In the genomic region with DNA sequence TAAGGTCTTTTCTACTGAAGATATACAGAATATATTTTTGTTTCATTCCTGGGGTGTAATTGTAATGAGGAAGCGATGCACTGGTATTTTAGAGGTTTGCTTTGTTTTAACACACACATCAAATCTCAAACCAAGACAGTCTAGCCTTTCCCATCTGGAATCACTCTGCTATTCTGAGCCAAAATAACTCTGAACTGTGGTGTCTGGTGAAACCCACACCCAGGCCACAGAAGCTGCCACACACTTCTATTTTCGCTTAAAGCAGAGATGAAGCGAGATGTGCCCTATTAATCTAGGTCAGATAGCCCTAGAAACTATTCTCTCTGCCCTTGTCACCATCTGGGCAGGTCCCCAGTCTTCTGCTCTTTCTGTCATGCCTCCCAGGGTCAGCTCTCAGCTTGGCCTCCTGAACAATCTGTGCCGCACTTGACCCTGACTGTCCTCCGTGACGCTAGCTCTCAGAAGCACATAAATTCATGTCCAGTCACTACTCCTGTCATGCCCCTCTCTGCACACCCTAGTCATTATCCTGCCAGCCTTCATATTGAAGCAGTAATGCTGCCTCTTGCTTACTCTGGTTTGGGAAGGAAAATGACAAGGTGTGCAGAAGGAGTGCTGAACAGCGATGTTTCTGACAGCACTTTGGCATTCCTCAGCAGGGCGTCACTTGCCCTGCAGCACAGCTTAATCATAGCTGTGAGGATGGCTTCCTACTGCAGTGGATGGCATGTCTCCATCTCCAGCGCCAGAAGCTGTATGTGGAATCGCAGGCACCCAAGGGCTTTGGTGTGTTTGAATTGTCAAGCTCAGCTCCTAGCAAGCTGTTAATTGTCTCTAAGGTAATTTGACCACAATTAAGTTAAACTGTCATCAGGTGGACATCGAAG, we compare ENCODE assay signal across 10 mouse cellular contexts. TPM values are rescaled to one million over a fixed set of nuclear protein-coding genes. Genes with fewer than 3 reads are reported as not detected.
DNase-seq lines count a peak whose midpoint lies in the region; ATAC-seq and TF ChIP-seq lines count a peak whose summit lies in the region.
"Had no signal": no experiment of that assay in that cellular context is flagged by ENCODE, and none has a peak within 500 bp of the region (broad histone marks: within the 10 kb centered on the region; RNA-seq: fewer than 3 reads in every experiment).

No protein-coding gene starts in this region.

- 0 out of 2 replicates have a peak overlapping the region, but pooled peaks have one; percentile 12 for H3K27ac ChIP-seq in hindbrain, embryonic 15.5 days (replicated peaks)
- H3K27ac ChIP-seq in hindbrain, embryonic 13.5 days = no peak overlapping the region; the same call in 1 of the 2 replicates
- H3K27ac ChIP-seq in embryonic facial prominence, embryonic 12.5 days = 0 out of 2 replicates have a peak overlapping the region, but pooled peaks have one; percentile 31
- no peak overlapping the region for H3K27ac ChIP-seq in lung, postnatal 0 days (ENCODE audit: low read length)
- H3K27ac ChIP-seq: liver, embryonic 12.5 days had no signal

- peak; percentile 43 for DNase-seq in adrenal gland, postnatal 10 days
- DNase-seq in cerebellum, adult 11 months = peak; percentile 41
- DNase-seq in spleen, postnatal 10 days (ENCODE audit: low spot score in 2 of 2) = no peak
- no peak for DNase-seq in lung, postnatal 0 days (ENCODE audit: low spot score)
- DNase-seq: kidney, adult 8-10 months; right cerebral cortex, postnatal 14 days had no signal

- no peaks in the 10 kb centered on the region for H3K27me3 ChIP-seq in hindbrain, embryonic 15.5 days
- H3K27me3 ChIP-seq in hindbrain, embryonic 13.5 days = no peaks in the 10 kb centered on the region
- H3K27me3 ChIP-seq in embryonic facial prominence, embryonic 12.5 days = no peaks in the 10 kb centered on the region
- no peaks in the 10 kb centered on the region for H3K27me3 ChIP-seq in lung, postnatal 0 days (replicated peaks; ENCODE audit: insufficient read depth, low read length)
- H3K27me3 ChIP-seq: liver, embryonic 12.5 days had no signal

- H3K9me3 ChIP-seq in hindbrain, embryonic 15.5 days = no peaks in the 10 kb centered on the region
- H3K9me3 ChIP-seq in hindbrain, embryonic 13.5 days = no peaks in the 10 kb centered on the region
- no peaks in the 10 kb centered on the region for H3K9me3 ChIP-seq in embryonic facial prominence, embryonic 12.5 days
- H3K9me3 ChIP-seq in lung, postnatal 0 days (ENCODE audit: low read length) = no peaks in the 10 kb centered on the region
- H3K9me3 ChIP-seq: liver, embryonic 12.5 days had no signal

- 68% methylated on average over 11 of the region's 11 CpGs for WGBS in hindbrain, embryonic 15.5 days
- WGBS in hindbrain, embryonic 13.5 days = 77% methylated on average over 11 of the region's 11 CpGs
- WGBS in embryonic facial prominence, embryonic 12.5 days = 51% methylated on average over 11 of the region's 11 CpGs
- 51% methylated on average over 11 of the region's 11 CpGs for WGBS in lung, postnatal 0 days

- TF ChIP-seq CTCF in lung, postnatal 0 days (IDR thresholded peaks at IDR 0.05) = no peak

- no peak for ATAC-seq in hindbrain, embryonic 15.5 days (ENCODE audit: low FRiP score, low read depth)
- no peak for ATAC-seq in hindbrain, embryonic 13.5 days (ENCODE audit: low FRiP score)
- no peak for ATAC-seq in embryonic facial prominence, embryonic 12.5 days (ENCODE audit: insufficient number of reproducible peaks, insufficient read depth, low FRiP score, low TSS enrichment)
- ATAC-seq in lung, postnatal 0 days = no peak
- ATAC-seq: liver, embryonic 12.5 days had no signal

- H3K36me3 ChIP-seq in hindbrain, embryonic 15.5 days = no peaks in the 10 kb centered on the region
- no peaks in the 10 kb centered on the region for H3K36me3 ChIP-seq in hindbrain, embryonic 13.5 days
- H3K36me3 ChIP-seq in embryonic facial prominence, embryonic 12.5 days = no peaks in the 10 kb centered on the region
- no peaks in the 10 kb centered on the region for H3K36me3 ChIP-seq in lung, postnatal 0 days (ENCODE audit: insufficient read depth, low read length)
- H3K36me3 ChIP-seq: liver, embryonic 12.5 days had no signal

- peaks cover 5% of the 10 kb centered on the region for H3K4me1 ChIP-seq in hindbrain, embryonic 15.5 days (replicated peaks)
- 0 out of 2 replicates have a peak, but pooled peaks cover 5% of the 10 kb centered on the region for H3K4me1 ChIP-seq in hindbrain, embryonic 13.5 days (replicated peaks)
- H3K4me1 ChIP-seq in embryonic facial prominence, embryonic 12.5 days = peaks cover 5% of the 10 kb centered on the region; the same call in 1 of the 2 replicates
- no peaks in the 10 kb centered on the region for H3K4me1 ChIP-seq in lung, postnatal 0 days (ENCODE audit: insufficient read depth, low read depth, low read length)
- H3K4me1 ChIP-seq: liver, embryonic 12.5 days had no signal

- no peak overlapping the region for H3K9ac ChIP-seq in hindbrain, embryonic 15.5 days
- H3K9ac ChIP-seq in hindbrain, embryonic 13.5 days = no peak overlapping the region
- H3K9ac ChIP-seq in embryonic facial prominence, embryonic 12.5 days = no peak overlapping the region
- no peak overlapping the region for H3K9ac ChIP-seq in lung, postnatal 0 days (replicated peaks; ENCODE audit: low read depth)
- H3K9ac ChIP-seq: liver, embryonic 12.5 days had no signal

- TF ChIP-seq EP300 in lung, postnatal 0 days (IDR thresholded peaks at IDR 0.05) = no peak

- H3K4me2 ChIP-seq in hindbrain, embryonic 15.5 days = no peak overlapping the region
- H3K4me2 ChIP-seq in hindbrain, embryonic 13.5 days = no peak overlapping the region
- no peak overlapping the region for H3K4me2 ChIP-seq in embryonic facial prominence, embryonic 12.5 days (replicated peaks)
- no peak overlapping the region for H3K4me2 ChIP-seq in lung, postnatal 0 days (replicated peaks; ENCODE audit: low read depth, low read length)
- H3K4me2 ChIP-seq: liver, embryonic 12.5 days had no signal

- no peak overlapping the region for H3K4me3 ChIP-seq in hindbrain, embryonic 15.5 days
- H3K4me3 ChIP-seq in hindbrain, embryonic 13.5 days = no peak overlapping the region
- H3K4me3 ChIP-seq in embryonic facial prominence, embryonic 12.5 days = no peak overlapping the region
- H3K4me3 ChIP-seq in lung, postnatal 0 days (ENCODE audit: low read depth, low read length) = no peak overlapping the region
- H3K4me3 ChIP-seq: liver, embryonic 12.5 days had no signal

RNA-seq across cellular contexts. Expression of gene Snx19, which starts 57.1 kb away (rescaled TPM):
- 21.8 and 22.1 TPM in 2 replicates for polyA plus RNA-seq in hindbrain, embryonic 15.5 days (2015; fragmentation: Nextera tagmentation; extraction: Ambion mirVana)
- polyA plus RNA-seq in hindbrain, embryonic 13.5 days (2015; fragmentation: Nextera tagmentation; extraction: Ambion mirVana) = 22.5 and 25.0 TPM in 2 replicates
- total RNA-seq in adrenal gland, postnatal 10 days (2021) = 10 to 100 TPM; 20.3 to 24.6 TPM
- polyA plus RNA-seq in embryonic facial prominence, embryonic 12.5 days (2016; fragmentation: Nextera tagmentation; extraction: Ambion mirVana) = 25.1 and 25.2 TPM in 2 replicates
- 12.6 and 13.5 TPM in 2 replicates for polyA plus RNA-seq in lung, postnatal 0 days (2015; fragmentation: Nextera tagmentation; extraction: Ambion mirVana)

Comparison
In these comparisons a context has a peak if more than half of its experiments do, and no peak if none do; other contexts are left out.
1. H3K27ac ChIP-seq: peak in hindbrain, embryonic 15.5 days (single experiment) and embryonic facial prominence, embryonic 12.5 days (single experiment); none in hindbrain, embryonic 13.5 days (single experiment) and lung, postnatal 0 days (single experiment).
2. DNase-seq: peak in adrenal gland, postnatal 10 days (single experiment) and cerebellum, adult 11 months (single experiment); none in spleen, postnatal 10 days (0 of 2) and lung, postnatal 0 days (single experiment).